Mouse (Mus musculus) NIH3T3 (cell line): ENCODE results near the gene Rtl6.

Experiments
- DNase-seq: peaks from one replicate; pipeline ENCODE4 v3.0.0-alpha.2; 2012; ENCODE audit warnings: low read depth

The Rtl6 gene

GRCm38 (mm10) chr15:84557189-84557921, at the start of gene Rtl6:
Gene Rtl6 (minus strand): TSS chr15:84557823.
- DNase-seq: no peak

GRCm38 (mm10) chr15:84603267-84603963, 45.8 kb upstream of the Rtl6 start:
- no peak for DNase-seq

DNA sequence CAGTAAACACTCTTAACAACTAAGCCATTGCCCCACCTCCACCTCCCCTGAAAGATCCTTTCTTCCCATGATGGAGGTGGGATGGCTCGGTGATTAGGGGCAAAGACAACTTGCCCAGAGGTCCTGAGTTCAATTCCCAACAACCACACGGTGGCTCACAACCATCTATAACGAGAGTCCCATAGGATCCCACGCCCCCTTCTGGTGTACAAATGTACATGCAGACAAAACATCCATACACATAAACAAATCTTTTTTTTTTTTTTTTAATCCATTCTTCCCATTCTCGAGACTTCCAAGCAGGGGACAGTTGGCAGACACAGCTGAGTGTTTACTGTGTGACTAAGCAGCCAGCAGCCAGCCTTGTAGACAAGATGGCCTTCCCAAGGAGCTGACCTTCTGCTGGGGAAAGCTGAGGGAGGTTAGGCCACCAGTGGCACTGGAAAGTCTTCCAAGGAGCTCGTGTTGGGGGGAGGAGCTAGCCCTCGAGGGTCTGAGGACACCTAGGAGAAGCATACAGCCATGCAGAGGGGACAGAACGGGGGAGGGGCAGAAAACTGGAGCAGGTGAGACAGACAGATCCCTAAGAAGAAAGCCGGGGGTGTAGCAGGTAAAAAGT, 43.5 kb upstream of the Rtl6 start:
- no peak for DNase-seq

DNA sequence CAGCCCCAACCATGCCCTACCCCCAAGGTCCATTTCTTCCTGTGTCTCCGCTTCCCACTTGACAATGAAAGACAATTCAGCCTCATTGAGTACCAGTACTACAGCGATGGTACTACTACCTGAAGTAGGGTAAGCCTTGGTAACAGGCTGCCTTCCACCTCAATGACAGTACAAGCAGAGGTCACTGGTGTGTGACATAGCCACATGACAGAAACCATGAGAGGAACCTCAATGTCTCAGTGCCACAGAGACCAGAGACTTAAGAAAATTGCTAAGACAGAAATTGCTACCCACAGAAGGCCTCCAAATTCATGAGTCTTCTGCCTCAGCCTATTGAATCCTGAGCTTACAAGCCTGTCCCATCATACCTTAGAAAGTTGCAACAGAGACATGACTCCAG, 41.3 kb upstream of the Rtl6 start:
- DNase-seq: no peak

GRCm38 (mm10) chr15:84597816-84598215, 40.2 kb upstream of the Rtl6 start:
- DNase-seq: no peak

- DNase-seq: peak; percentile 52
Observed at GRCm38 (mm10) chr15:84597021-84597420, 39.4 kb upstream of the Rtl6 start.

DNA sequence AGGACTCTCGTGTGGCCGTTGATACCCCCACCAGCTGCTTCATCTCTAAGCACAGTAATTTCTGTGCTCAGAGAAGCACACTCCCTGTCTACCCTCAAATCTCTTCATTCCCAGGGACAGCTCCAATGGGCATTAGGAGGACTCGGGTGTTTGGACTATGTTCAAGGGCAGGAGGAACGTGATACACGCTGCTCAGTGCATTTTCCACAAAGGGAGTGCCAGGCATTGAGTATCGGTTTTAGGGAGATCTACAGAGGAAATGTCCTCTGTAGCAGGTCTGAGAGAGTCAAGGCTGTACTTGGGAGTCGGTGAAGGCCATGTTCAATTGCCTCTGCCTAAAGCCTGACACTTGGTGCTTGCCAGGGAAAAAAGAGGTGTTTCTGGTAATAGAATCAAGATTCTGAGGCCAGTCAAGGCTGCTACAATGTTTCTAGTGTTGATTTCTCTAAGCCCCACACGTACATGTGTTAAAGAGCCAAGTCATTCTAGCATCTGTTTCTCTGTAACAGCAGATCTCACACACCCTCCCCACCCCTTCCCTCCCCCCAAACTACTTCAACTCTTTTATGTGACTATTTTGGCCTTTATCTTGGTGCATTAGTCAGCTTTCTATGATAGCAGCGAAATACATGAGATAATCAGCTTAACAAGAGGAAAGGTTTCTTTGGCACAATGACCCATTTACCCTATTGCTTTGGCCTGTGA, 37.8 kb upstream of the Rtl6 start:
- peak; percentile 68 for DNase-seq

GRCm38 (mm10) chr15:84593514-84593913, 35.9 kb upstream of the Rtl6 start:
- DNase-seq: no peak

- peak; percentile 38 for DNase-seq
Observed at GRCm38 (mm10) chr15:84592240-84592639, 34.6 kb upstream of the Rtl6 start.

DNA sequence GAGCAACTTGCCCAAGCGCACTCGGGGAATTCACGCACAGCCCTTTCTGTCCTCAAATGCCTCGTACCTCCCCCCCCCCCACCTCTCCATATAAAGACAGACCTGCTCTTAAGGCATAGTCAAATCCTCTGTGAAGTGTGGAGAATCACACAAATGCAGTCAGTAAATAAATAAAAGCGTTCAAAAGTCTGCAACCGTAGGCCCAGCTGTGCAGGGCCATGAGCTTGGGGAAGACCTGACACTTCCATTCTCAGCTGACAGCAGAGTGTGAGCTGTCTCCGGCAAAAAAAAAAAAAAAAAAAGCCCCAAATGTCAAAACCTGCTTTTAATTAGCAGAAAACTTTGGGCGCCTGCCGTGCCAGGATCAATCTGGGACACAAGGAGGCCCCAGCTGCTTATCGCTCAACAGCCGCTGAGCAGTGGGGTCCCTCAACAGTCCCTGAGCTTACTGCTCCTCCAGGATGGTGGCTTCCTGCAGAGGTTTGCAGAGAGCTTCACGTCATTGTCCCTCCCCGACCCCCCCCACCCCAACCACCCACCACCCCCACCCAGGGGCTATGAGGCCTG, 34.0 kb upstream of the Rtl6 start:
- peak; percentile 30 for DNase-seq

GRCm38 (mm10) chr15:84588371-84588821, 30.8 kb upstream of the Rtl6 start:
- peak; percentile 66 for DNase-seq

DNA sequence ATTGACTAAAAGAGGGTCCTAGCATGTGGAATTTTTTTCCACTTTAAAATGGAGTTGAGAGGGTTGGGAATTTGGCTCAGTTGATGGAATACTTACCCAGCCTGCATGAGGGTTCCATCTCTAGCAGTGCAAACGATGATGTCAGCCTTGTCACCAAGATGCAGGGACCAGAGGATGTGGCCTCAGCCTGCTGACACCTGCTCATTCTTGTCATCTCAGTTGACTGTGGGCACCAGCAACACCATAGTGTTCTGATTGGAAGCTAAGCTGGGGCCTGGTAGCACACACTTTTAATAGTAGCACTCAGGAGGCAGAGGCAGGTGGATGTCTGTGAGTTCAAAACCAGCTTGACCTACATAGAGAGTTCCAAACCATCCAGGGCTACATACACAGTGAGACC, 21.0 kb upstream of the Rtl6 start:
- no peak for DNase-seq

GRCm38 (mm10) chr15:84577019-84577418, 19.4 kb upstream of the Rtl6 start:
- DNase-seq: no peak

DNA sequence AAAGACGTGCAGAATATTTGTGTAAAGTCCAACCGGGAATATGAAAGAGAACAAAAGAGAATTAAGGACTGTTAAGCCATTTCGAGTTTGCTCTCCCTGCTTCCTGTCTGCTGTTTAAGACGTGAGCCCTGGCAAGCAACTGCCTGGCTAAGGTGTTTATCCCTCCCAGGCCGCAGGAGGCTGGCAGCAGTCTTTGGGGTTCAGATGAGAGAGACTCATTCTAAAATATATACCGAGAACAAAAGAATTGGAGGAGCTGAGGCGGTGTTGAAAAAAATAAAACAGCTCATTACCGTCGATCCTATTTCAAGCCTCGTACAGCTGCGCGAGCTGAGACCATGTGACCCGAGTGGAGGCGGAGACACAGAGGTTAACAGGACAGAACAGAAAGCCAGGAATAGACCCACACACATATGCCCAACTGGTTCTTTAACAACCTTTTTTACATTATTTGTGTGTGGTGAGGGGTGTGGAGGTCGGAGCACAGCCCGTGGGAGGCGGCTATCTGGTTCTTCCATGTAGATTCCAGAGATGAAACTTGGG, 9.0 kb upstream of the Rtl6 start:
- no peak for DNase-seq

GRCm38 (mm10) chr15:84561501-84561900, 3.9 kb upstream of the Rtl6 start:
- no peak for DNase-seq

DNA sequence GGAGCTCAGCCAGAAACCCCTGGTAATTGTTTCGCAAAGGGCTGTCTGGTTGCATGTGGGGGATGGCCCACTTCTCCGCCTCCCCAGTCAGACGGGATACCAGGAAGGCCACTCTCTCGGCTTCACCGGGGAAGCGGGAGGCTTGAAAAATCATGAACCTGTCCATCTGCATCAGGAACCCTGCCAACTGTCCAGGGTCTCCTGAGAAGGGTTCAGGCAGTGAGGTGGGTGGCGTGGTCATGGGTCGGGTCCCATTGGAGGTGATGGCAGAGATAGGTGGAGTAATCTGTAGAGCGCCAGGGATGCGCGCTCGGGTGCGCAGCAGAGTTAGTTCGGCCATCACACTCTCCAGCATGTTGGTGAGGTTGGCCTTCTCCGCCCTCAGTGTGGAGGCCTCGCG, 949 bp downstream of the Rtl6 start:
- DNase-seq: no peak

DNA sequence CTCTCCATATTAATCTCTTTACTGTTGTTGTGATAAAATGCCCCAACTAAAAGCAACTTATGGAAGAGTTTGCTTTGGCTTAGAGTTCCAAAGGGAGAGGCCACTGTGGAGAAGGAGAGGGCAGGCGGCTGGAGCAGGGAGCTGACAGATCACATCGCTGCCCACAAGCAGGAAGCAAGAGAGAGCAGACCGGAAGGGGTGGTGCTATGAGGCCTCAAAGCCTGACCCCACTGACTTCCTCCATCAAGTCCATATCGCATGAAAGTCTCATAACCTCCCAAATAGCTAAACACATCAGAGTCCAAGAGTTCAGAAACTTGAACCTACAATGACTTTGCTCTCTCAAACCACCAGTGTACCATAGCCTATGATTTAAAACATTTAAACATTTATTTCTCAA, 6.6 kb downstream of the Rtl6 start:
- no peak for DNase-seq

DNA sequence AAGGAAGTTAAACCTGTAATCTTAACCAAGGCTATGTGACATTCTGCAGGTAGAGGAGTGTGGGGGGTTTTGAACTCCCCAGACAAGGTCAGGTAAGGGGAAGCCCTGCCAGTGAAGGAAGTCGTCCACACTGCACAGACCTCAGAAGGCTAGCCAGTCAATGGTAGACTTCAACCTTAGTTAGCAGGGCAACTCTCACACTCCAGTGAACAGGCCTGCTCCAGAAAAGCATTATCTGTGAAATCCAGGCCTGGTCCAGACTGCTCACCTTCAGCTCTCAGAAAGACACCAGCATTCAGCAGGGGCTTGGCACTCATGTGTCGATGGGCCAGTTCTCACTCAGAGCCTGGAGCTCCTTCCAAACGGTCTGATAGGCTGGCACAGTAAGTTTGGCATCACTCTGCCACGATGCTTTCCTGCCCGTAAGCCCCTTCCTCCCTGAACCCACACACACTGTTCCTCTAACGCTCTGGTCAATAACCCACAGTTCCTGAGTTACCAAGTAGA, 8.3 kb downstream of the Rtl6 start:
- no peak for DNase-seq

DNA sequence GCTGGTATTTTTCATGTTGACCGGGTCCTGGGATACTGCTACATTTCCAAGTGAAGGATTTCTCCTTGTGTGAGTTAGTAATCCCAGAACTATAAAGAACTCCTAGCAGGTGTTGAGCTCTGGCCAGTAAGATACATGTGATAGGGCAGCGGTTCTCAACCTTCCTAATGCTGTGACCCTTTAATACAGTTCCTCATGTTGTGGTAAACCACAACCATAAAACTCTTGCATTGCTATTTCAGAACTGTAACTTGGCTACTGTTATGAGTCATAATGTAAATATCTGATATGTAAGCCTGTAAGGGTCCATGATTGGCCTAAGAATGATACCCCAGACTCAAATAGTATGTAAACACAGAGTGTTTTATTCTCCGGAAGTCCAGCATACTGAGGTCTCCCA, 11.6 kb downstream of the Rtl6 start:
- DNase-seq: no peak

GRCm38 (mm10) chr15:84541175-84541574, 16.4 kb downstream of the Rtl6 start:
- DNase-seq: no peak

DNA sequence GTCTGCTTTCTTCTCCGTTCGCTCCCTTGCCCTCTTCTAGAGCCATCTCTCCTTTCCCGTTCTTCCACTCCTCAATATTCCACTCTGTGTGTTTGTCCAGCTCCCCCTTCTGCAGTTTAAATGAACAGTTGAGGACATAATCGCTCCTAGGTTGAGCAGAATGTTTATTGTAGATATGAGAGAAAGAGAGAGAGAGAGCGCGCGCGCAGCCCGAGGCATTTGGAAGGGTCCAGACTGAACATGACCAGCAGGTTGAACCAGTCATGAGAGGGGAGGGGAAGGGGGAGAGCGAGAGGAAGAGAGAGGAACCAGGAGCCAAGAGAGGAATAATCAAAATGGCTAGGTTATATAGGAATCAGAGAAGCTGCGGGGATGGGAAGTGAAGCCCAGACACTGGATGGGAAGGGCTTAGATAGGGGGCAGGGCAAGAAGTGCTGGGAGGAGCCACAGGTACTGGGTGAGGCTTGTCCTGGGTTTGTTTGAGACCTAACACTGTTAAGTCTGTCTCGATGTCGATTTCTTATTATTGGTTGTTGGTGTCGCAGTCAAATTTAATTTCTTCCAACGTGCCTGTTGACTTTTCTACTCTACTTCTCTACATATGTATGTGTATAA, 18.5 kb downstream of the Rtl6 start:
- no peak for DNase-seq
